Mouse (Mus musculus) liver, embryonic 16.5 days (tissue): Measurements from ENCODE around the gene Tulp2. TPM values are rescaled to one million over a fixed set of nuclear protein-coding genes. Genes with fewer than 3 reads are reported as not detected.

Experiments used
- ATAC-seq: fragments of 200-750 bp; cut with Nextera tagmentation; 2 replicates; pipeline ENCODE4 v1.8.0; 2017; ENCODE audit warnings: low read depth, mild to moderate bottlenecking, moderate number of reproducible peaks, moderate library complexity
- H3K27ac ChIP-seq: fragments of 300-500 bp; sonication (generic); 2 replicates; pipeline ENCODE4 v1.5.1; 2014; ENCODE audit warnings: mild to moderate bottlenecking, low read length
- H3K27me3 ChIP-seq: fragments of 300-500 bp; sonication (generic); 2 replicates; pipeline ENCODE4 v1.6.1; 2014; ENCODE audit warnings: low read depth, low read length, mixed read lengths; ENCODE audit not compliant: control insufficient read depth, insufficient read depth
- H3K36me3 ChIP-seq: fragments of 300-500 bp; sonication (generic); 2 replicates; pipeline ENCODE4 v1.6.1; 2014; ENCODE audit warnings: mild to moderate bottlenecking; ENCODE audit not compliant: control insufficient read depth, insufficient read depth
- H3K4me1 ChIP-seq: fragments of 300-500 bp; sonication (generic); 2 replicates; pipeline ENCODE4 v1.6.1; 2014; ENCODE audit warnings: low read depth, low read length, mixed read lengths; ENCODE audit not compliant: control insufficient read depth
- H3K4me2 ChIP-seq: fragments of 300-500 bp; sonication (generic); 2 replicates; pipeline ENCODE4 v1.6.1; 2014; ENCODE audit warnings: low read depth, low read length, mixed read lengths
- H3K4me3 ChIP-seq: fragments of 300-500 bp; sonication (generic); 2 replicates; pipeline ENCODE4 v1.5.1; 2014; ENCODE audit warnings: low read depth, mild to moderate bottlenecking, low read length
- H3K9ac ChIP-seq: fragments of 300-500 bp; sonication (generic); 2 replicates; pipeline ENCODE4 v1.6.1; 2014; ENCODE audit warnings: low read depth, low read length
- H3K9me3 ChIP-seq: fragments of 300-500 bp; sonication (generic); replicated peaks from 2 replicates; pipeline ENCODE4 v1.6.1; 2016; ENCODE audit warnings: low read length; ENCODE audit not compliant: control insufficient read depth
- WGBS: fragments of 180-500 bp; shearing (Covaris S2); extraction: QIAGEN DNeasy Blood & Tissue Kit; methylation state at CpG from one replicate; pipeline ENCODE4 v1.1.7; 2014; ENCODE audit not compliant: insufficient replicate concordance; 5-methylcytosine and 5-hydroxymethylcytosine counted together
- polyA plus RNA-seq: library from polyadenylated mRNA; unstranded; fragments of >200 nt; fragmentation: Nextera tagmentation; extraction: Ambion mirVana; gene quantifications from 2 replicates; pipeline ENCODE4 v1.2.1, GENCODE M21; 2015

Tulp2 gene
- polyA plus RNA-seq, 1 experiment from 2014 or later: 0.41 TPM

DNA sequence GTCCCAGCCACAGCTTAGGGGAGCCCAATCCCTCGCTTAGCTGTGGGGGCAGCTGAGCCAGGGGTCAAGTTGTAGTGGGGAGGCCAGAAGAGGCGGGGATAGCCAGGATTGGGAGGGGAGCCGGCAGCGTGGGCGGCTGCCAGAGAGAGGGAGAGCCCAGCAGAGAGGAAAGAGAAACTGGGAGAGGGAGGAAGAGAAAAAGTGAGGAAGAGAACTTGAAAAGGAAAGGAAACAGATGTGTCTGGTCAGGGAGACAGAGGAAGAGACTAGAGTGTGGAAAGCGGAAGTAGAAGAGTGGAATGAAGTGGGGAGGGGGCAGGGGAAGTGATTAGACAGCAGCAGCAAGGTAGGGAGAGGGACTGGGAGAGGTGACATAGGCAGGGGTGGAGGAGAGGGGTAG lies 47.8 kb downstream of the Tulp2 start:
- no peak overlapping the region for H3K27ac ChIP-seq
- H3K4me3 ChIP-seq: no peak overlapping the region
- no peak for ATAC-seq
- no peak overlapping the region for H3K4me2 ChIP-seq
- 5% methylated on average over 6 of the region's 6 CpGs for WGBS
- no peak overlapping the region for H3K9ac ChIP-seq
- H3K36me3 ChIP-seq: peaks cover 2% of the 10 kb centered on the region
- no peaks in the 10 kb centered on the region for H3K9me3 ChIP-seq
- peaks cover 10% of the 10 kb centered on the region for H3K4me1 ChIP-seq
- no peaks in the 10 kb centered on the region; the same call in 1 of the 2 replicates for H3K27me3 ChIP-seq

GRCm38 (mm10) chr7:45530643-45531042 lies 49.0 kb downstream of the Tulp2 start:
- H3K9me3 ChIP-seq: no peaks in the 10 kb centered on the region
- H3K4me1 ChIP-seq: peaks cover 10% of the 10 kb centered on the region
- WGBS: 56% methylated on average over 2 of the region's 2 CpGs
- no peak overlapping the region for H3K4me2 ChIP-seq
- no peak overlapping the region for H3K27ac ChIP-seq
- no peak overlapping the region for H3K9ac ChIP-seq
- no peaks in the 10 kb centered on the region for H3K36me3 ChIP-seq
- no peaks in the 10 kb centered on the region; the same call in 1 of the 2 replicates for H3K27me3 ChIP-seq
- no peak overlapping the region for H3K4me3 ChIP-seq
- no peak for ATAC-seq

DNA sequence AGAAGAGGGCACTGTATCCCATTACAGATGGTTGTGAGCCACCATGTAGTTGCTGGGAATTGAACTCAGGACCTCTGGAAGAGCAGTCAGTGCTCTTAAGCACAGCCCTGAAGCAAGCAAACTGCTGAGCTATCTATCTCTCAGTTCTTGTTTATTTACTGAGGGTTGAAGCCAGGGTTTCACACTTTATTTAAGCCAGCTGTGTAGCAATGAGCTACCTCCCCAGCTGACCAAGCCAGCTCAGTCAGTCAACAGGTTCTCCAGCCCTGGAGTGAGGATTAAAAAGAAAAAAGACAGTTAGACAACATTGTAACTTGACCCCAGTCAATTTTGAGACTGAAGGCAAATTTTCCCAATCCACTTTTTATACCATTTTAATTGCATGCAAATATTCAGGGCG lies 54.0 kb downstream of the Tulp2 start:
- 79% methylated on average over 1 of the region's 1 CpGs for WGBS

DNA sequence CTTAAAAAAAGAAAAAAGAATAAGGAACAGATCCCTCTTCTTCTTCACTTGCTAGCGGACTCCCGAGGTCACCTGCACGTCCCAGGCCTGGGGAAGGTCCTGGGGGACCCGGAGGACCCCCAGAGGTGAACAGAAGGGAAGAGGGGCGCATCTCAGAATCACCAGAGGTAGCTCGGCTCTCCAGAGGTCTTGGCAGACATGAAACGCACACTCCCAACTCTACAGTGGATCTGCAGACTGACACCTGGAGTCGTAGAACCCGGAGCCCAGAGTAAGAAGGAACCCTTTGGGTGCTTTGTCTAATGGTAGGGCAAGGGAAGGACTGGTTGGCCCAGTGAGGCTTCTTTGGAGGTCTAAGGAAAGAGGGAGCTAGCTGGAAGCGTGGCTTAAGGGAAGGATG lies 55.9 kb downstream of the Tulp2 start:
- H3K9ac ChIP-seq: no peak overlapping the region
- H3K4me3 ChIP-seq: no peak overlapping the region
- H3K27ac ChIP-seq: no peak overlapping the region
- H3K27me3 ChIP-seq: peaks cover 8% of the 10 kb centered on the region
- H3K9me3 ChIP-seq: no peaks in the 10 kb centered on the region
- no peaks in the 10 kb centered on the region; the same call in 1 of the 2 replicates for H3K4me1 ChIP-seq
- no peaks in the 10 kb centered on the region for H3K36me3 ChIP-seq
- 68% methylated on average over 10 of the region's 10 CpGs for WGBS
- peak overlapping the region; percentile 66 for H3K4me2 ChIP-seq
- no peak for ATAC-seq

More for the DNA sequence above, 54.0 kb downstream of the Tulp2 start:
- H3K9ac ChIP-seq: no peak overlapping the region
- no peaks in the 10 kb centered on the region for H3K9me3 ChIP-seq
- no peak overlapping the region for H3K27ac ChIP-seq
- no peak overlapping the region for H3K4me3 ChIP-seq
- no peaks in the 10 kb centered on the region; the same call in 1 of the 2 replicates for H3K4me1 ChIP-seq
- H3K27me3 ChIP-seq: peaks cover 8% of the 10 kb centered on the region
- ATAC-seq: no peak
- H3K4me2 ChIP-seq: no peak overlapping the region
- H3K36me3 ChIP-seq: no peaks in the 10 kb centered on the region

DNA sequence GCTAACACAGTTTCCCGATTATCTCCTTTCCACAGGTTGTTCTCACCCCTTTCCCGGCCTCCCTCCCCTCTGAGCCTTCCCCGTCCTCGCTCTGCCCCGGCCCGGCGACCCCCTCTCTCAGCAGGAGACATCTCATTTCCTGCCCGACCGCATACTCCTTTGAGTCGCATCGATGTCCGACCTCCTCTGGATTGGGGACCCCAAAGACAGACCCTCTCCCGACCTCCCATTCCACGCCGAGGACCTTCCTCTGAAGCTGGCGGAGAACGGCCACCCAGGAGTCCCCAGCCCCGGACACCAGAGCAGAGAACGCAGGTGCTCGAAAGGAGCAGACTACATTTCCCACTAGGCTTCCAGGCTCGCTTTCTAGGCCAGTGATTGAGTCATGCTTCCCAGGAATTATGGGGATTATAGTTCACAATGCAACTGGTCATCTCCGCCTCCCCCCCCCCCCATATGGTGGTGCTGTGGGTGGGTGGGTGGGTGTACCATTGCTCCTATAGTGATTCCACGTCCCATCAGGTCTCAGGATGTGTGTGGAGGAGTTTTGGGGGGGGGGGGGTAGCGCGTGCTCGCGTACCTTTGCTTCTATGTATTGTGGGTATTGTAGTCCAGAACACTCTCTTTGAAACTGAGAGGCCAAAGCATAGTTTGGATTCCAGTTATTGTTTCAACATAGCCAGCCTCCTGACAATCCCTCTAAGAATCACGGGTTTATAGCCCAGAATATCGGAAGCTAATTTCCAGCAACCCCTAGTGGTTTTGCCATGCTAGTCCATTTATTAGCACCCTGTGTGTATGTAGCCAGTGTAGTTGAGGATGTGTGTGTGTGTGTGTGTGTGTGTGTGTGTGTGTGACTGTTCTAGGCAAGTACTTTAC lies 56.7 kb downstream of the Tulp2 start:
- WGBS: 8% methylated on average over 29 of the region's 29 CpGs
- H3K9ac ChIP-seq: peak overlapping the region; percentile 47; the same call in 1 of the 2 replicates
- H3K4me2 ChIP-seq: peak overlapping the region; percentile 66
- peak overlapping the region; percentile 53 for H3K4me3 ChIP-seq
- H3K27ac ChIP-seq: no peak overlapping the region
- peak; percentile 62 for ATAC-seq
- no peaks in the 10 kb centered on the region for H3K9me3 ChIP-seq
- H3K36me3 ChIP-seq: no peaks in the 10 kb centered on the region
- H3K4me1 ChIP-seq: no peaks in the 10 kb centered on the region; the same call in 1 of the 2 replicates
- H3K27me3 ChIP-seq: peaks cover 8% of the 10 kb centered on the region

DNA sequence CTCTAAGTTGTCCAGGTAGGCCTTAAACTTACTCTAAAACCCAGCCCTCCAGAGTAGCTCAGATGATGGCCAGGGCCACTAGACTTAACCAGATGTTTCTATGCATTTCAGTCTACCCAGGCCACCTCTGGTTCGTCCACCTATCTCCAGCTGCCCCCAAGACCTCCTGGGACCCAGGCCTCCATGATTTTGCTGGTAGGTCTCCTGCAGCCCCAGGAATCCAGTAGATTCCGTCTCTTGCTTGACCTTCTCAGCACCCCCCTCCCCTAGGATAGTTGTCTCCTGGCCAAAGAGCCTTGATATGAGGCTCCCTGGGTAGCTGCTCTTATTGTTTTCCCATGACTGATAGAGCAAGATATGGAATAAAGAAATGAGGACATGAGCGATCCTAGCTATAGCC lies 57.4 kb downstream of the Tulp2 start:
- H3K9me3 ChIP-seq: no peaks in the 10 kb centered on the region
- no peak overlapping the region for H3K4me3 ChIP-seq
- H3K9ac ChIP-seq: no peak overlapping the region
- no peaks in the 10 kb centered on the region for H3K36me3 ChIP-seq
- no peak overlapping the region for H3K27ac ChIP-seq
- 67% methylated on average over 3 of the region's 3 CpGs for WGBS
- H3K4me2 ChIP-seq: no peak overlapping the region
- peaks cover 8% of the 10 kb centered on the region for H3K27me3 ChIP-seq
- no peaks in the 10 kb centered on the region; the same call in 1 of the 2 replicates for H3K4me1 ChIP-seq
- ATAC-seq: no peak

DNA sequence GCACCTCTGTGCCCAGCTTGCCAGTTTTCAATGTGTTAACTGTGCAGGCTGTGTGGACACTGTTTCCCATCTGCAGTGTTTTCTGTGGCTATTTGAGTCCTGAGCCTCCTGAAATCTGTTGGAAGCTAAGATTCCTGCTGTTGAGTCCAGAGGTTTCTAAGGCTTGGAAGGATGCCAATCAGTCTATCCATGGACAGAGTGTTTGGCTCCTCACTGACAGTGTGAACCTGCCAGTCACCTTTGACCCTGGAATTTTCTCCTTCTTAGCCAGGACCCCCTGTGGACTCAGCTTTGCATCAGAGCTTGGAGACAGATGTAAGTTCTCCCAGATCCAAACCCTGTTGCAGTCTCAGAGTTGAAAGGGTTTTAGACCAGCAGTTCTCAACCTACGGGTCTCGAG lies 58.5 kb downstream of the Tulp2 start:
- no peaks in the 10 kb centered on the region; the same call in 1 of the 2 replicates for H3K9me3 ChIP-seq
- no peak overlapping the region for H3K27ac ChIP-seq
- H3K4me2 ChIP-seq: no peak overlapping the region
- 69% methylated on average over 2 of the region's 2 CpGs for WGBS
- peaks cover 8% of the 10 kb centered on the region for H3K27me3 ChIP-seq
- H3K36me3 ChIP-seq: no peaks in the 10 kb centered on the region
- no peak overlapping the region for H3K4me3 ChIP-seq
- no peaks in the 10 kb centered on the region; the same call in 1 of the 2 replicates for H3K4me1 ChIP-seq
- ATAC-seq: 0 out of 2 replicates have a peak, but pooled peaks have one; percentile 41
- H3K9ac ChIP-seq: no peak overlapping the region

GRCm38 (mm10) chr7:45544525-45544924 lies 62.8 kb downstream of the Tulp2 start:
- H3K9ac ChIP-seq: no peak overlapping the region
- ATAC-seq: no peak
- H3K4me3 ChIP-seq: no peak overlapping the region
- no peak overlapping the region for H3K4me2 ChIP-seq
- H3K9me3 ChIP-seq: no peaks in the 10 kb centered on the region; the same call in 1 of the 2 replicates
- H3K36me3 ChIP-seq: no peaks in the 10 kb centered on the region
- no peaks in the 10 kb centered on the region; the same call in 1 of the 2 replicates for H3K4me1 ChIP-seq
- WGBS: 51% methylated on average over 1 of the region's 1 CpGs
- no peaks in the 10 kb centered on the region for H3K27me3 ChIP-seq
- no peak overlapping the region for H3K27ac ChIP-seq
